Mouse (Mus musculus) intestine, postnatal 0 days (tissue): Measurements from ENCODE around the gene Pnkd. TPM values are rescaled to one million over a fixed set of nuclear protein-coding genes. Genes with fewer than 3 reads are reported as not detected.

ENCODE experiments used
- ATAC-seq: fragments of 200-750 bp; cut with Nextera tagmentation; 2 replicates; pipeline ENCODE4 v1.8.0; 2017; ENCODE audit warnings: mild to moderate bottlenecking, moderate TSS enrichment, moderate library complexity
- H3K27ac ChIP-seq: fragments of 300-500 bp; sonication (generic); 2 replicates; pipeline ENCODE4 v1.5.1; 2014; ENCODE audit warnings: mild to moderate bottlenecking, low read depth, low read length, moderate library complexity
- H3K27me3 ChIP-seq: fragments of 300-500 bp; sonication (generic); replicated peaks from 2 replicates; pipeline ENCODE4 v1.6.1; 2014; ENCODE audit warnings: low read length, mixed read lengths; ENCODE audit not compliant: control insufficient read depth, insufficient read depth
- H3K36me3 ChIP-seq: fragments of 300-500 bp; sonication (generic); 2 replicates; pipeline ENCODE4 v1.6.1; 2014; ENCODE audit warnings: mild to moderate bottlenecking, moderate library complexity; ENCODE audit not compliant: control insufficient read depth, insufficient read depth
- H3K4me1 ChIP-seq: fragments of 300-500 bp; sonication (generic); replicated peaks from 2 replicates; pipeline ENCODE4 v1.6.1; 2014; ENCODE audit warnings: antibody characterized with exemption, low read length, mixed read lengths; ENCODE audit not compliant: control insufficient read depth, insufficient read depth
- H3K4me2 ChIP-seq: fragments of 300-500 bp; sonication (generic); replicated peaks from 2 replicates; pipeline ENCODE4 v1.6.1; 2014; ENCODE audit warnings: low read depth, mild to moderate bottlenecking, moderate library complexity
- H3K4me3 ChIP-seq: fragments of 300-500 bp; sonication (generic); 2 replicates; pipeline ENCODE4 v1.5.1; 2014; ENCODE audit warnings: low read depth, low read length
- H3K9ac ChIP-seq: fragments of 300-500 bp; sonication (generic); 2 replicates; pipeline ENCODE4 v1.6.1; 2014; ENCODE audit warnings: mild to moderate bottlenecking, low read depth, low read length
- H3K9me3 ChIP-seq: fragments of 300-500 bp; sonication (generic); 2 replicates; pipeline ENCODE4 v1.6.1; 2016; ENCODE audit warnings: mixed run types; ENCODE audit not compliant: control insufficient read depth
- CTCF ChIP-seq: sonication (generic); IDR thresholded peaks from 2 replicates; pipeline ENCODE4 v1.5.1; 2016; ENCODE audit warnings: low read depth, mild to moderate bottlenecking, control low read depth, antibody characterized with exemption, moderate library complexity
- WGBS: fragments of 180-500 bp; shearing (Covaris S2); extraction: QIAGEN DNeasy Blood & Tissue Kit; methylation state at CpG from one replicate; pipeline ENCODE4 v1.1.7; 2014; 5-methylcytosine and 5-hydroxymethylcytosine counted together
- polyA plus RNA-seq: library from polyadenylated mRNA; unstranded; fragments of >200 nt; fragmentation: Nextera tagmentation; extraction: Ambion mirVana; gene quantifications from 2 replicates; pipeline ENCODE4 v1.2.1, GENCODE M21; 2015

The Pnkd gene
- polyA plus RNA-seq, 1 experiment from 2014 or later: 107 TPM

DNA sequence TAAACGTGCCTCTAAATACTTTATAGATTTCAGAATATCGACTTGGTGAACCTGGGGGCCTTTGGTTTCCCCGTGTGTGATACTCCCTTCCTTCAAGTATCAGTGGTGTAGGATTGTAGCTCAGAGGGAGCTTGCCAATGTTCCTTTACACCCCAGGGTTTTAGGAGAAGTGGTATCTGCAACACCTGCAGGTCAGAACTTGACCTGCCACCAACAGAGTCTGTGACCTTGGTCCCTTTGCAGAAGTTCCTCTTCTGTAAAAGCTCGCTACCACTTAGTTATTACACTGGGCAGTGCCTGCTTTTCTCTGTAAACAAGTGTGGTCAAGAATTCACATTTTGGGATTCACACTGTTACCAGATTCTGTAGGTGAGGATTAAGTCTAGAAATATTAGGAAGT lies 34.6 kb upstream of the Pnkd start:
- peak overlapping the region; percentile 11 for H3K27ac ChIP-seq

DNA sequence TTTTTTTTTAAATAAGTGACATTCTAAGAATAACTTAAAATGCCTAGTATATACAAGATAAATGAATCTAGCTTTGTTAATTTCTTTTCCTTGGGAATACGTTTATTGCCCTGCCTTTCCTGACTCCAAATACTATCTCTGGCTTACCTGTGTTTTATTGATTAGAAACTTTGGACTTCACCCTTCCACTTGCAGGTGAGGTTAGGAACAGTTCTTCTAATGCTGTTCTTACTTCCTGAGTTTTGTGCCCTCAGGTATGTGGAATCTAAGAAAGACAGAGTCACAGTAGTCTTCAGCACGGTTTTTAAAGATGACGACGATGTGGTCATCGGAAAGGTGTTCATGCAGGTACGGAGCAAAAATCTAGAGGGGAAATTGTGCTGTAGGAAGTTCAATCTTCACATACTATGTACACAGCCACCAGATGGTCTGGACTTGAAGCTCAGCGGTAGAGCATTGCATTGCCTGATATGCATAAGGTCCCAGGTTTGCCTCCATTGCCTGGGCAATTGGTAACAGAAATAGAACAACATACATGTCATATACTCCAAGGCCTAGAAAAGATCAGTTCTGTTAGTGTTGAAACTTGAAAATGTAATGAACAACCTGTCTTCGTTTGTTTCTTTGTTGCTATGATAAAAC lies 28.9 kb upstream of the Pnkd start:
- Histone ChIP-seq H3K4me2 (0 out of 2 replicates have a peak overlapping the region, but pooled peaks have one; percentile 6), H3K27ac (peak overlapping the region; percentile 79), H3K36me3 (peaks cover 81% of the 10 kb centered on the region), H3K27me3 (no peaks in the 10 kb centered on the region), H3K9me3 (no peaks in the 10 kb centered on the region), H3K4me3 (no peak overlapping the region), H3K9ac (no peak overlapping the region), H3K4me1 (0 out of 2 replicates have a peak, but pooled peaks cover 5% of the 10 kb centered on the region)
- ATAC-seq: peak; percentile 72
- TF ChIP-seq CTCF: no peak
- 54% methylated on average over 8 of the region's 8 CpGs for WGBS

More for the DNA sequence above, 34.6 kb upstream of the Pnkd start:
- no peak for TF ChIP-seq CTCF
- Histone ChIP-seq H3K4me1 (peaks cover 11% of the 10 kb centered on the region), H3K27me3 (no peaks in the 10 kb centered on the region), H3K9ac (no peak overlapping the region), H3K36me3 (peaks cover 52% of the 10 kb centered on the region), H3K4me2 (peak overlapping the region; percentile 35; the same call in 1 of the 2 replicates), H3K9me3 (no peaks in the 10 kb centered on the region), H3K4me3 (no peak overlapping the region)
- ATAC-seq: no peak
- WGBS: 64% methylated on average over 4 of the region's 4 CpGs

GRCm38 (mm10) chr1:74256782-74257181 lies 27.9 kb upstream of the Pnkd start:
- ATAC-seq: no peak
- Histone ChIP-seq H3K27me3 (no peaks in the 10 kb centered on the region), H3K4me1 (0 out of 2 replicates have a peak, but pooled peaks cover 5% of the 10 kb centered on the region), H3K4me3 (no peak overlapping the region), H3K27ac (peak overlapping the region; percentile 79), H3K9me3 (no peaks in the 10 kb centered on the region), H3K4me2 (no peak overlapping the region), H3K9ac (no peak overlapping the region), H3K36me3 (peaks cover 81% of the 10 kb centered on the region)
- 65% methylated on average over 4 of the region's 4 CpGs for WGBS
- TF ChIP-seq CTCF: peak; percentile 43

GRCm38 (mm10) chr1:74262510-74262909 lies 22.2 kb upstream of the Pnkd start:
- H3K27me3 ChIP-seq: no peaks in the 10 kb centered on the region
- WGBS: 87% methylated on average over 6 of the region's 6 CpGs
- no peak overlapping the region for H3K4me3 ChIP-seq
- no peak overlapping the region for H3K9ac ChIP-seq
- no peaks in the 10 kb centered on the region for H3K4me1 ChIP-seq
- H3K4me2 ChIP-seq: no peak overlapping the region
- TF ChIP-seq CTCF: no peak
- H3K9me3 ChIP-seq: no peaks in the 10 kb centered on the region
- H3K27ac ChIP-seq: no peak overlapping the region
- no peak for ATAC-seq
- H3K36me3 ChIP-seq: peaks cover 87% of the 10 kb centered on the region

- H3K4me2 ChIP-seq: no peak overlapping the region
- H3K4me3 ChIP-seq: no peak overlapping the region
- no peaks in the 10 kb centered on the region for H3K27me3 ChIP-seq
- peaks cover 53% of the 10 kb centered on the region for H3K36me3 ChIP-seq
- TF ChIP-seq CTCF: peak; percentile 48
- ATAC-seq: no peak
- H3K27ac ChIP-seq: no peak overlapping the region
- no peak overlapping the region for H3K9ac ChIP-seq
- 82% methylated on average over 8 of the region's 8 CpGs for WGBS
- no peaks in the 10 kb centered on the region for H3K4me1 ChIP-seq
- H3K9me3 ChIP-seq: no peaks in the 10 kb centered on the region
Observed at GRCm38 (mm10) chr1:74268750-74269149, 16.0 kb upstream of the Pnkd start.

GRCm38 (mm10) chr1:74271659-74272058 lies 13.1 kb upstream of the Pnkd start:
- Histone ChIP-seq H3K4me1 (no peaks in the 10 kb centered on the region), H3K4me3 (no peak overlapping the region), H3K9me3 (no peaks in the 10 kb centered on the region), H3K27ac (no peak overlapping the region), H3K4me2 (no peak overlapping the region), H3K9ac (no peak overlapping the region), H3K27me3 (no peaks in the 10 kb centered on the region), H3K36me3 (peaks cover 24% of the 10 kb centered on the region)
- 57% methylated on average over 4 of the region's 4 CpGs for WGBS
- ATAC-seq: no peak
- TF ChIP-seq CTCF: no peak
